Mouse (Mus musculus): ENCODE measurements at regions not wholly inside any gene's neighbourhood (a gene's known extent, or its start where the extent isn't known, plus 50 kb on each side); places are given as distances from the start of the nearest gene placed in this dataset.

DNA sequence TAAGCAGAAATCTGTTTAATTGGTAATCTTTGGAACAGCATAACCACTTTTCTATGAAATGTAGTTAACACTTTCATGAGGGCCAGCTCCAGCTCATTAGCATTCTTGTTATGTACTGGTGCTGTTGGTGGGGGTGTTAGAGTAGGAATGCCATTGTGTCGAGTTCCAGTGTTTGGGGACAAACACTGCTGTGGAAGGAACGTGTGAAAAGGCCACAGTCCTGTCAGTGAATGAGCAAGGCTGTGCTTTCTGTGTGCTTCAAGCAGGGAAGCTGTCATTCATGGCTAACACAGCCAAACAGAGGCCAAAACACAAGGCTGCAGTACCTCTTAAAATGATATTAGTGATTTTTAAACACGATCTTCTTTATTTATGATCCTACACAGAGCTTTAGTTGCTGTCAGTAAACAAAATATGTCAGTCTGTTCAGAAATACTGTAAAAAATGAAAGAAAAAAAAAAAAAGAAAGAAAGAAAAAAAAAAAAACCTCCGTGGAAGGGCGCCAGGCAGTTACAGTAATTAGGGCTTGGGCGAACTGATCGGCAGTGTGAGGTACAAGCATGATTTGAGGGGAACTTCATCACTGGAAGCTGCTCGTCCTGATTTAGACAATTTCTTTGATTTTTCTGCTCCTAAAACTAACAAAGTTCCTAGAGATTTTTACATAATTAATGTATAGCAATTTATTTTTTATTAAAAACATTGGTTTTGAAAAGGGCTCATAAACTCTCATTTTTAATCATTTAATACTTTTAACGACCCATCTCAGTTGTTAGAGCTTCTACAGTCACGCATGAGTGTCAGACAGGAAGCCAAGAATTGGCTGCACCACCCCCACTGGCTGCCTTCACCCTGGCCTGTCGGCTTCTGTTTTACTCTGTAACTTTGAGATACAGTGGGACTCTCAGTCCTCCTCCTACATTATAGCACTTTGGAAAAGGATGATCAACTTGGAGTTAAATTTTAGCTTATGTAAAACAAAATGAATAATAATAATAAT, 80.8 kb upstream of the Dnajc24 start:
- DNase-seq (ENCODE audit: low spot score): no peak

DNA sequence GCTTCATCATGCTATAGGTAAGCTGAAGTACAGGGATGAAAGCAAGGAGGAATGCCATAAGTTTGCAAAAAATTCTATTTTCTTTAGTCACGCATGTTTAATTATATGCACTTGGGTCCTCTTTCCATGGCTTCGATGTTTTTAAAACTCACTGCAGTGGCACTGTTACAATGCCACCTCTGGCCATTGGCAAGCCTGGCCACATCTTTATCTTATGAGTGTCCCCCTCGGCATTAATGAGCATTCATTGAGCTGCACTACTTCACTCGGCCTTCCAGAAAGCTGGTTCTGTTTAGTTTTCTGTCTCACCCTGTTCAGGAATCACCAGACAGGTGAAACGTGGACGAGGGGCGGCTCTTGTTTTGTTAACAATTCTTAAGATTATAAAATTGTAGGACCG, 79.7 kb upstream of the Dnajc24 start:
- DNase-seq (ENCODE audit: low spot score): no peak

DNA sequence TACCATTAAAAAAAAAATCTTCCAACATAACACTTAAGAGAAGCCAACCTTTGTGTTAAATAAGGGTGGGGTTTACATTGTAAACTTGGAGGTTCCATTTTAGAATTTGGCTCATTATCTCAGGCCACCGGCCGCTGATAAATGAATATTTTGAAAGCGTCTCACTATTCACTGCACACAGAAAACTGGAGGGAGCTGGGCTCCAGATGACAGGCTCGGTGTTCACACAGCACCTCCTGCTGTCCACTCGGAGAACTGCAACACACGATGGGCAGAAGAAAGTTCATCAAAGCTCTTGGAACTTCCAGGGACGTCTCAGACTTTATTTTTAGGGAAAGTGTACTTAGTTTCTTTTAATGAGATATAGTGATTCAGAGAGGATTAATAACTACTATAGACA, 78.6 kb upstream of the Dnajc24 start:
- DNase-seq (ENCODE audit: low spot score): peak; percentile 2

DNA sequence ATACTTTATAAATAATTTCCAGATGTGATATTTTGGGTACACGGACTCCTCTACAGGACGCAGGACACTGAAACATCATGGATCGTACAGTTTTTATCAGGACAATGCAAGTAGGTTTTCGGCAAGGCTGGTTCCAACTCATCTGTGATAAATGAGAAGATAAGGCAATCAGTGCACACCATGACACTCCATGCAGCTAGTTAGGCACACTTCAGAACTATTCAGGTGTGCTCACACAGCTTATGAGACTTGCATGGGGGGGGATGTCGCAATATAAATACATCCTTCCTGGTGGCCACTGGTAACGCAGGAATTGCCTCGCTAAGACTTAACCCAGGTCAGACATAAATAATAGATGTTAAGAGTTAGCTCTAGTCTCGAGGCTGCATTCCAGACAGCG, 77.3 kb upstream of the Dnajc24 start:
- no peak for DNase-seq (ENCODE audit: low spot score)

DNA sequence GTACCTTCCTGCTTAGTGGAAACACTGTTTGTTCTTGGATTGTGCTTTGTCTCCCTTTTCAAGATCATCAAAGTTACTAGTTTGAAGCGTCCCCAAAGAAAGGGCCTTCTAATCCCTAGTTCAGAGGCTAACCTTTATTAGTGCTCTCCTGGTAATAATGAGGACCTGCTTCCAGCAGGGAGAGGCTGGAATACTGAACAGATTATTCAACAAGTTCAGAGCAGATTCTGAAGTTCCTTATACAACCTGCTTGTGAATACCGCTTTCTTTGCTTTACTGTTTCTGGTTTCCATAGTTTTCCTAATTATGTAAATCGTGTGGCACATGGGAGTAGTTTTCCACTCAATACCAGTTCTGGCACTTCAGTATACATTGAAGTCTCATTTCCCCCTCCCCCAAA, 75.2 kb upstream of the Dnajc24 start:
- DNase-seq (ENCODE audit: low spot score): no peak

DNA sequence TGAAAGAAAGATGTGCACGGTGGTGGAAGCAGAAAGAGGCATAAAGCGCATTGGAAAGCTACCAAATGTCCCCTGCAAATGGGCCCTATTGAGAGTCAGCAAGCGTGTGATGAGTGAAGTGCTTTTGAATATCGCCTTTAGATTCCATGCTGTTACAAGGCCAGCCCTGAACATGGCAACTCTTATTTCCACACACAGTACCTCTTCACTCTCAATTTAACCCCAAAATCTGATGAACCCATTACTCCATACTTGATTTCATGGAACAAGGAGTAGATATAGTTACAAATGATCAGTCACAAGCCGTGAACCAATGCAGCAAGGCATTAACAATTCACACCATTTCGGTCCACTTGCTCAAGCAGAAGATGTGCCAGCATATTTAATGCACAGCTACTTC, 71.1 kb upstream of the Dnajc24 start:
- no peak for DNase-seq (ENCODE audit: low spot score)

DNA sequence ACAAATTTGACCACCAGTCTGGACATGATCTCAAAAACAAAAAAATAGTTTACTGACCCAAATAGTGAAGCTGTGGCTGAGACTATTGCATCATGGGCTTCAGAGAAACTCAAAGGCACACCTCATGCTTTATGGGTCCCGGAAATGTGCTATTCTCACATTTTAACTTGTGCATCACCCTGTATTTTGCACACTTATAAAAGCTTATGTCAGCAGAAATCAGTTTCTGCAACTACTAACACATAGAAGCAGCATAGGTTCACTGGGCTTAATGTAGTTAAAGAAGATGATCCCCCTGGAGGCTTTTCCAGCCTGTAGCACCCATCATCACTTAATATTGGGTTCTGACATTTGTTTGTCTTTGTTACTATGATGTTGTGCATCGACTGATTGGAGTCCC, 61.0 kb upstream of the Dnajc24 start:
- no peak for DNase-seq (ENCODE audit: low spot score)

Measured in spleen, adult 12 weeks (tissue).